Mouse (Mus musculus): ENCODE measurements around the gene Adig.

The Adig gene

DNA sequence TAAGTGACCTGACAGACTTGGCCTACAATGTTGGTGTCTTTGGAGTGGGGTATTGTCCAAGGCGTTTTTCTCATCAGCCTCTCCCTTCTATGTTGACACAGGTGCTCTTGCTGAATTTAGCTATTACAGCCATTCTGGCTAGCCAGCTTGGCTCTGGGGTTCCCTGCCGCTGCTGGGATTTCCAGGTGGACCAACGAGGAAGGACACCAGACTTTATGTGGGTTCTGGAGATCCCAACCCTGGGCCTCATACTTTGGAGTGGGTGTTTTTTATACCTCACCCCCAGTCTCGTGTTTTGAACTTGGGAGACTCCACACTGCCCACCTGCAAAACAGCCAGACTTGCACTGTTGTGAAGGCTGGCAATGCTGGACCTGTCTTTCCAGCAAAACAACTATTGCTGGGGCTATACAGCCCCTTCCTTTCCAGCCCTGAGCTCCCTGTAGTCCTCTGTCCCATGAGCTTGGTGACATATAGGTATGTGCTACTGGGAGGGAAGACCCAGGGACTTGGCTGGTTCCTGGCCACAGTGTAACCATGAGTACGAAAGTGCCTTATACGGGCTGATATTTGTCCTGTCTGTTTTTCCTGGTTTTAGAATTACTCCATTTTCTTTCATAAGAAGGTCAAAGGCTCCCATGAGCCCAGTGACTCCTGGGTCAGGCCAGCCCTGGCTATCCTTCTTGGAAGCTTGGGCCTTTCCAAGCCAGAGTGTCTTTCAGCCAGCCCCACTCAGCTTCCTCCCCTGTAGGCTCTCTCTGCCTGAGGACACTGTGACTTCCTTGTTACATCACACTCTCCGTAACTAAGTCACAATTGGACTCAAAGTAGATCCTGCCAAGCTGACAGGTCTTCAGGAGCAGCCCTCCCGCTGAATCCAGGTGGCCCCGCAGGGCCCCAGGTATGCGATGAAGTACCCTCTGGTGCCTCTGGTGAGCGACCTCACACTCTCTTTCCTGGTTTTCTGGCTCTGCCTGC is at the start of gene Adig:
Gene Adig, plus strand, starts transcription at position 777 of the 977 bp plus-strand sequence.
- DNase-seq, result no peak

GRCm38 (mm10) chr2:158456451-158456850 is 46.0 kb upstream of the Adig start:
- no peak for DNase-seq

- no peak for DNase-seq
These were observed 44.8 kb upstream of the Adig start for GRCm38 (mm10) chr2:158457610-158458009.

- no peak for DNase-seq
These were observed 40.0 kb upstream of the Adig start for GRCm38 (mm10) chr2:158462450-158462849.

DNA sequence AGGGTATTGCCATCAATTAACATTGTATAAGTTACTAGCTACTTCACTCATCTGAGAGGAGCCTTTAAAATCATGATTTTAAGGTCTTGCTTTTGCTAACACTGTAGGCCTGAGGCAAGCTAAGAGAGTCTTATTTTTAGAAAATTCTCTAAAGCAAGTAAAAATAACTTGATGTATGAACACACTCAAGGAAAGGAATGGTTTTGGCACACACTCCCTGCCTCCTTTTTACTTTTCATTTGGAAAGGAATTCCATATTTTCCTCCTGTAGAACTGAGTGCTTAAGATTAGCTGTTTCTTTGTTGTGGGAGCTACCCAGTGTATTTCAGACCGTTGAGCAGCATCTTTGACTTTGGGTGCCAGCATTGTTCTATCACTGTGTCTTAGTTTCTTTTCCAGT is 28.3 kb upstream of the Adig start:
- no peak for DNase-seq

DNA sequence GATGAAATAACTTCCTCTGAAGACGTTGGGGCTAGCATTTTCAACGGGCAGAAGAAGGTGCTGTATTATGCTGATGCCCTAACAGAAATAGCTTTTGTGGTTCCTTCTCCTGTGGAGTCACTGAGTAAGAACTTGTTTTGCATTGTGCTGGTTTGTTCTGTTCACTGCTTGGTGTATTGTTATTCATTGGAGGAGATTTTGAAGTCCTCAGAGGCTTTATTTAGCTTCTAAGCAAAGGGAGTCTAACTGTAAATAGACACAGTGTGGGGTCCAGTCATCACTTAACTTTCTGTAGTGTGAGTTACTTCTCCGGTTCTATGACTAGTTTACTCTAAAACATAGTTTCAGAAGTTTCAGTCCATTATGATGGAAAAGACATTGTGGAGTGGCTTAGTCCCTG is 24.8 kb upstream of the Adig start:
- no peak for DNase-seq

GRCm38 (mm10) chr2:158498457-158498856 is 4.0 kb upstream of the Adig start:
- no peak for DNase-seq

GRCm38 (mm10) chr2:158503226-158503625 is 814 bp downstream of the Adig start:
- DNase-seq, result no peak

GRCm38 (mm10) chr2:158503671-158504070 is 1.3 kb downstream of the Adig start:
- DNase-seq, result no peak

DNA sequence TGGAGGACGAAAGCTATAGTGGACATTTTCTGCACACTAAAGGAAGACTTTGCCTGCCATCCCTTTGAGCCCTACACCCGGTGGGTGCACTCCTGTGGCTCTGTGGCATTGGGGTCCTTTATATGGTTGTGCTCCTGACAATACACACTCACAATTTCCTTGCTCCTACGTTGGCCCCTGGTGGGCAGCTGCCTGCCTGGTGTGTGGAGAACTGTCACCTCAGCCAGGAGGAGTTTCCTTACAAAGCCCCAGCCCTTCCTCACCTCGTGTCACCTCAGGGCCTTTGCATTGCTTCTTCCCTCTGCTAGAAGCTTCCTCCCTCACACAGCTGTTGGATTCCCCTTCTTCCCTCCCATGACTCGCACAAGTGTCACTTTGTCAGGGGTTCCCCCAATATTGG is 4.1 kb downstream of the Adig start:
- no peak for DNase-seq

- DNase-seq, result no peak
These were observed 4.6 kb downstream of the Adig start for GRCm38 (mm10) chr2:158507046-158507445.

DNA sequence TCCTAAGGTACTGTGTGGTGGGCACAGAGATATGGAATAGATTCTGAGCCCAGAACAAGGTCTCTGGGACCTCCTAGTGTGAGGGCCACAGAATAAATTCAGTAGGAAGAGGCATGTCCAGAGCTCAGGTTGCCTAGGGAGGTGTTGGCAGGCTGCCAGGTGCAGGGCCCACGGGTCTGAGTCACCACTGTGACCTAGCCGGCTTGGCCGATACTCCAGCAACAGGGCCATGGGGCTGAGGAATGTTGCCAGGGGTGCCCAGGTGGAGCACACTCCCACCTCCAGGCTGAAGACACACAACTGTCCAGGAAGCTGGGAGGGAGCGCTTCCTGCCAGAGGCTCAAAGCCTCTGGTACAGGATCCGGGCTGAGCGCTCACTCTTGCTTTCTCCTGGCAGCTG is 8.3 kb downstream of the Adig start:
- DNase-seq, result peak; percentile 52

DNA sequence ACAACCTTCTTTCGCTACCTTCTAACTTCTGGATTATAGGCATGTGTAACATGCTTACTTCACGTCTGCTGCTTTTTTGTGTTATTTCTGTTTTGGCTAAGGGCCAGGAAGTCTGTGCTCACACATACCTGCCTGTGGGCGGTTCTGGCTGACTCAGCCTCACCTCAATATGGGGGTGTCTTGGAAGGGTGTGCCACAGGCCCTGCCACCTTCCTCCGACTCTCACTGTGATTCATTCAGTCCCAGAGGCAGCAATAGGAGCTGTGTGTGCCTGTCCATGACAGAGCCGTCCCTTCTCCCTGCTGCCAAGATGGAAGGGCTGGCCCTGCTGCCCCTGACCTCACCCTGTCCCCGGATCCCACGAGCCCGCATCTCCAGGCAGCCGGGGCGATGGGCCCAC is 10.1 kb downstream of the Adig start, which contains the start of gene Arhgap40:
Gene Arhgap40, plus strand, starts transcription at position 269 of the 400 bp plus-strand sequence.
- DNase-seq, result no peak

GRCm38 (mm10) chr2:158513821-158514336 is 11.5 kb downstream of the Adig start:
- DNase-seq, result no peak

GRCm38 (mm10) chr2:158518583-158518982 is 16.2 kb downstream of the Adig start:
- no peak for DNase-seq

GRCm38 (mm10) chr2:158519071-158519470 is 16.7 kb downstream of the Adig start:
- no peak for DNase-seq

DNA sequence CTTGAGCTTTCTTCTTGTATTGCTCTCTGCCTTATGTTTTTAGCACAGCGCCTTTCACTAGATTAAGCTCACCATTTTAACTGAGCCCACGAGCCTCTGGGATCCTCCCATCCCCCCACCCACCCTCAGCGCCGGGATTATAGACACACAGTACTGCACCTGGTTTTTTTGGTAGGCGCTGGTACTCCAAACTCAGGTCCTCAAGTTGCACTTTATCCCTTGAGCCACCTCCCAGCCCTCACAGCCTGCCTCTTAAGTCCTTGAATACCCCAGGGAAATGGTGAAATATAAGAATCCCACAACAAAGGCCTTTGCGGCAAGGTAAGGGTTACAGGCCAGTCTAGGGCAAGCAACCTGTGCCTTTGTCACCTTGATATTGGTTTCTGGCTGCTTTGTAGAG is 17.4 kb downstream of the Adig start:
- DNase-seq, result no peak

DNA sequence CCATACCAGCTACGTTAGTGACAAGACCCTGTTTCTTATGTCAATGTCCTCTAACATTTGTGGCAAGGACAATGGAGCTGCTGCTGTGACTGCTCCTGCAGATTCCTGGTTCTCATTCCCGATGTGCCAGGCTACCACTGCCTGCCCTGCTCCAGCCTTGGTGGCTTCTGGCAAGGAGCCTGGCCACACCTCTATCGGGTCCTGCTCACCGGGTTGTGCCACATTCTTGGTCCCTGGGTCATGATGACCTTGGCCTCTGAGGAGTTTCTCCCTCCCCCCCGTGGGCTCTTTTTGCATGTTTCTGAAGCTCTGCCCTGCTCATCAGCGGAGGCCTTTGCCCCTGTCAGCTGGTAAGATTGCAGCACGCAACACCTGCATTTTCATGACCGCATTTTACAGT is 20.6 kb downstream of the Adig start:
- DNase-seq, result peak; percentile 80

DNA sequence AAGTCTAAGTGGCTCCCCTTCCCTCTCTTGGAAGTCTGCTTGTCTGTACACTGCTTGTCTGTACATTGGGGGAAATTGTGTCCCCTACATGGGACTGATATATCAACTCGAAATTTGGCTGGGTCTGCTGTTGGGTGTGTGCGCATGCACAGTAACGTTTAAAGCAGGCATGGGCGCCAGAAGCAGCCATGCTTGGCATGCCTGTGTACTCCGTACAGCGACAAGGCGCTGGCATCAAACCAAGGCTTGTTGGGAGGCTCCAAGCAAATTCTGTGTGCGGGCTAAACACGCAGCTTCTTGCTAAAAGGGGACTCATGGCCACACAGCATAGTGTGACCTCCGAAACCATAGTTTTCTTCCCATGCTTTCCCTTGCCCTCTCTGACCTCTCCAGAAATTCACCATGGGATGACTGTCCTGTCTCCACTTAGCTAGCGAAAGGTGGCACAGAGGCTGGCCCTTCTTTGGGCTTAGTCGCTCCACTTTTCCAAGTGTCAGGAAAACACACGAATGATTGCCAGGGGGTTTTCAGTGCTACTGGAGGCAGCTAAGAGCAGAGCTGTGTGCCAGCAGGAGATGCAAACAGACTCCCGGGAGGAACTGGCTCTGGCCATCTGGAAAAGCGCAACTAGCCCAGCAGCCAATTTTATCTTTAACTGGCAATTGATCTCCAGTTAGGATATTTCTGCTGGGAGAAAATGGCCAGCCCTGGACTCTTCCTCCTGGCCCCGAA is 21.9 kb downstream of the Adig start:
- peak; percentile 31 for DNase-seq

GRCm38 (mm10) chr2:158534090-158534489 is 31.7 kb downstream of the Adig start:
- no peak for DNase-seq

- DNase-seq, result no peak
These were observed 32.1 kb downstream of the Adig start for GRCm38 (mm10) chr2:158534559-158534958.

DNA sequence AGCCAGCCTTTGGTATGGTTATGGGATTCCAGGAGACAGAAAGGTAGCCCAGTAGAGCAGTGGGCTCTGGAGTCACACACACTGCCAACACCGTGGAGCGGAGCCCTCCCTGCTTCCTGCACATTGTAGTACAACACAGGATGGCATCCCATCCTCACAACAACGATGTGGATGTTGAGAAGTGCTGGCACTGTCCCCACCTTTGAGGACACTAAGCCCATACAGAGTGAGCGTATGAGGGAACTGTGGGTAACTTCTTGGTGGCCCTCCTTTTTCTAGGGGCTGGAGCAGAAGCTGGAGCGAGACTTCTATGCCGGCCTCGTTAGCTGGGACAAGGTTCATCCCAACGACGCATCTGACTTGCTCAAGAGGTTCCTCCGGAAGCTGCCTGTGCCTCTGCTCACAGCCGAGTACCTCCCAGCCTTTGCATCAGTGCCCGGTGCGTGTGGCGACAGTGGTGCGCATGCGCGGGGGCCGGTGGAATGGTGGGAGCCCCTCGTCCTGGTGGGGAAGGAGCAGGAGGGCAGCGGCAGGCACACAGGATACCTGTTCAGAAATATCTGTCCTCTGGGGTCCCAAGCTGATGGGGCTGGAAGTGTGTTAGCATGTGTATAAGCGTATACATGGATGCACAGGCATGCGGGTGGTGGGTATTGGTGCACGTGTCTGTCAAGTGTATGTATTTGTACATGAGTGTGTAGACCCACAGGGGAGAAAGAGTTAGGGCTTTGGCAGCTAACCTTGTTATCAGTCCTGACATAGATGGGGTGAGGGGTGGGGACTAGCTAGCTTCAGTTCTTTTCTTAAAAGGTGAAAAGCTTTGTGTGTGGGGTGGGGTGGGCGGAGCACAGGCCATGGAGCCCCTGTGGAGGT is 37.3 kb downstream of the Adig start:
- no peak for DNase-seq

DNA sequence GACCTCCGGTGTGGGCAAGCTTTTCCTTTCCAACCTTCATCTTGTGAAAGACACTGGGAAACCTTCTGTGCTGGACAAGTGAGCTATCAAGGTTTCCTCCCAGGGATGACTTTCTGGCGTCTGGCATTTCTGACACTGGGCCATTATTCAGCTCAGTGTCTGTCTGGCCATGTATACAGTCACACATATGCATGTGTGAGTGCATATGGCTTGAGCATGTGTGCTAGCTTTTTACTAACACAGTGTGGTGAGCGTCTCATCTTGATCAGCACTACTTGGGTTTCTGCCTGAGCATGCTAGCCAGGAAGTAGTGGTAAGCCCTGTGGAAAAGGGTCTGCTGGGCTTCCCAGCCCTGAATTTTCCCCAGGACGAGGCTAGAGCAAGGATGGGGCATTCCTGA is 38.9 kb downstream of the Adig start:
- no peak for DNase-seq
